In genomic region chr6:28318820-28319573, GRCm38 (mm10) we compare ENCODE assay signal across 19 mouse cellular contexts.
DNase-seq lines count a peak whose midpoint lies in the region; ATAC-seq and TF ChIP-seq lines count a peak whose summit lies in the region.
"Had no signal": no experiment of that assay in that cellular context is flagged by ENCODE, and none has a peak within 500 bp of the region (broad histone marks: within the 10 kb centered on the region; RNA-seq: fewer than 3 reads in every experiment).

No protein-coding gene starts in this region.

- H3K9me3 ChIP-seq in heart, embryonic 12.5 days (replicated peaks), result peaks cover 5% of the 10 kb centered on the region
- H3K9me3 ChIP-seq: forebrain, embryonic 10.5 days; hindbrain, embryonic 10.5 days; liver, embryonic 13.5 days had no signal

- no peak overlapping the region for H3K4me3 ChIP-seq in left cerebral cortex, adult 2 months
- H3K4me3 ChIP-seq in heart, embryonic 12.5 days, result no peak overlapping the region
- H3K4me3 ChIP-seq: embryonic facial prominence, embryonic 13.5 days; forebrain, embryonic 10.5 days; hindbrain, embryonic 10.5 days; layer of hippocampus, adult 2 months; liver, embryonic 13.5 days; midbrain, embryonic 13.5 days had no signal

- ATAC-seq in heart, embryonic 12.5 days (ENCODE audit: insufficient number of reproducible peaks, low FRiP score), result no peak
- ATAC-seq: intestine, embryonic 16.5 days; midbrain, embryonic 13.5 days had no signal

- no peaks in the 10 kb centered on the region for H3K36me3 ChIP-seq in heart, embryonic 12.5 days
- H3K36me3 ChIP-seq: embryonic facial prominence, embryonic 13.5 days; forebrain, embryonic 10.5 days; liver, embryonic 13.5 days; midbrain, embryonic 13.5 days had no signal

- peak overlapping the region; percentile 47 for H3K27ac ChIP-seq in left cerebral cortex, adult 2 months
- H3K27ac ChIP-seq in heart, embryonic 12.5 days (ENCODE audit: poor library complexity, severe bottlenecking), result no peak overlapping the region
- H3K27ac ChIP-seq: embryonic facial prominence, embryonic 13.5 days; forebrain, embryonic 10.5 days; hindbrain, embryonic 10.5 days; layer of hippocampus, adult 2 months; liver, embryonic 13.5 days; midbrain, embryonic 13.5 days had no signal

- intact Hi-C loops in left cerebral cortex, adult 2 months (cut with DNase I), result no loop called here

- DNase-seq in left cerebral cortex, adult 2 months (ENCODE audit: extremely low spot score in 1 of 2, low spot score in 2 of 2), result no peak
- DNase-seq in left cerebral cortex, adult 9 months (ENCODE audit: low spot score in 2 of 2), result no peak
- peak; percentile 70 for DNase-seq in brain, adult 2 months (ENCODE audit: low read depth, low spot score)
- peak; percentile 37 to 50 for DNase-seq in cerebellum, postnatal 25 days
- peak; percentile 74 for DNase-seq in naive thymus-derived CD4-positive, alpha-beta T cell, adult 2 months (ENCODE audit: low read depth)
- DNase-seq in layer of hippocampus, adult 11-12 months (ENCODE audit: low spot score), result no peak
- no peak for DNase-seq in right cerebral cortex, postnatal 25 days
- DNase-seq: adrenal gland, postnatal 14 days; liver, embryonic 13.5 days; lung, postnatal 10 days; thymus, postnatal 25 days had no signal

- no peak overlapping the region for H3K9ac ChIP-seq in heart, embryonic 12.5 days
- H3K9ac ChIP-seq: embryonic facial prominence, embryonic 13.5 days; liver, embryonic 13.5 days; midbrain, embryonic 13.5 days had no signal

- TF ChIP-seq CTCF in left cerebral cortex, adult 2 months (IDR thresholded peaks at IDR 0.05), result no peak

- H3K4me2 ChIP-seq in heart, embryonic 12.5 days, result no peak overlapping the region
- H3K4me2 ChIP-seq: embryonic facial prominence, embryonic 13.5 days; heart, embryonic 11.5 days; liver, embryonic 13.5 days; midbrain, embryonic 13.5 days had no signal

- 79% methylated on average over 13 of the region's 13 CpGs for WGBS in heart, embryonic 12.5 days

- H3K27me3 ChIP-seq in heart, embryonic 12.5 days (replicated peaks), result no peaks in the 10 kb centered on the region
- H3K27me3 ChIP-seq: embryonic facial prominence, embryonic 13.5 days; liver, embryonic 13.5 days; midbrain, embryonic 13.5 days had no signal

- no peaks in the 10 kb centered on the region for H3K4me1 ChIP-seq in heart, embryonic 12.5 days (replicated peaks)
- H3K4me1 ChIP-seq: embryonic facial prominence, embryonic 13.5 days; forebrain, embryonic 10.5 days; hindbrain, embryonic 10.5 days; liver, embryonic 13.5 days; midbrain, embryonic 13.5 days had no signal

Comparison
In these comparisons a context has a peak if more than half of its experiments do, and no peak if none do; other contexts are left out.
1. DNase-seq: peak in brain, adult 2 months (single experiment), cerebellum, postnatal 25 days (2 of 2) and naive thymus-derived CD4-positive, alpha-beta T cell, adult 2 months (single experiment); none in left cerebral cortex, adult 2 months (0 of 2), left cerebral cortex, adult 9 months (0 of 2), layer of hippocampus, adult 11-12 months (single experiment) and right cerebral cortex, postnatal 25 days (single experiment).